Mouse (Mus musculus): Measurements from ENCODE around the gene Polr2f.
A peak's percentile ranks its signal among the peaks of the same experiment; 100 is the strongest.

Gene Polr2f

GRCm38 (mm10) chr15:79119491-79119890 is 21.3 kb upstream of the Polr2f start:
- no peak for ATAC-seq (ENCODE audit: low TSS enrichment)

- ATAC-seq (ENCODE audit: low TSS enrichment): no peak
Measured at GRCm38 (mm10) chr15:79122119-79122518, 18.7 kb upstream of the Polr2f start.

GRCm38 (mm10) chr15:79122546-79122945 is 18.3 kb upstream of the Polr2f start:
- no peak for ATAC-seq (ENCODE audit: low TSS enrichment)

GRCm38 (mm10) chr15:79123751-79124150 is 17.1 kb upstream of the Polr2f start:
- ATAC-seq (ENCODE audit: low TSS enrichment): no peak

GRCm38 (mm10) chr15:79124331-79124875 is 16.4 kb upstream of the Polr2f start:
- ATAC-seq (ENCODE audit: low TSS enrichment): no peak

- no peak for ATAC-seq (ENCODE audit: low TSS enrichment)
Measured at GRCm38 (mm10) chr15:79126217-79126932, 14.4 kb upstream of the Polr2f start.

GRCm38 (mm10) chr15:79127101-79127500 is 13.7 kb upstream of the Polr2f start:
- ATAC-seq (ENCODE audit: low TSS enrichment): no peak

GRCm38 (mm10) chr15:79128208-79128607 is 12.6 kb upstream of the Polr2f start:
- no peak for ATAC-seq (ENCODE audit: low TSS enrichment)

- no peak for ATAC-seq (ENCODE audit: low TSS enrichment)
Measured at GRCm38 (mm10) chr15:79129311-79129710, 11.5 kb upstream of the Polr2f start.

- ATAC-seq (ENCODE audit: low TSS enrichment): no peak
Measured at GRCm38 (mm10) chr15:79130782-79131181, 10.0 kb upstream of the Polr2f start.

- no peak for ATAC-seq (ENCODE audit: low TSS enrichment)
Measured at GRCm38 (mm10) chr15:79131442-79131841, 9.4 kb upstream of the Polr2f start.

- no peak for ATAC-seq (ENCODE audit: low TSS enrichment)
Measured at GRCm38 (mm10) chr15:79133191-79133661, 7.6 kb upstream of the Polr2f start.

- no peak for ATAC-seq (ENCODE audit: low TSS enrichment)
Measured at GRCm38 (mm10) chr15:79134496-79135270, 6.1 kb upstream of the Polr2f start.

- ATAC-seq (ENCODE audit: low TSS enrichment): no peak
Measured at GRCm38 (mm10) chr15:79135332-79135731, 5.5 kb upstream of the Polr2f start.

- no peak for ATAC-seq (ENCODE audit: low TSS enrichment)
Measured at GRCm38 (mm10) chr15:79135783-79136575, 4.8 kb upstream of the Polr2f start.

GRCm38 (mm10) chr15:79139640-79140039 is 1.2 kb upstream of the Polr2f start:
- ATAC-seq (ENCODE audit: low TSS enrichment): no peak

- no peak; the same call in 1 of the 2 replicates for ATAC-seq (ENCODE audit: low TSS enrichment)
Measured at GRCm38 (mm10) chr15:79141566-79141917, 733 bp downstream of the Polr2f start.

- no peak for ATAC-seq (ENCODE audit: low TSS enrichment)
Measured at GRCm38 (mm10) chr15:79143316-79143715, 2.5 kb downstream of the Polr2f start.

GRCm38 (mm10) chr15:79144021-79144420 is 3.2 kb downstream of the Polr2f start:
- ATAC-seq (ENCODE audit: low TSS enrichment): no peak

GRCm38 (mm10) chr15:79145522-79145921 is 4.7 kb downstream of the Polr2f start:
- ATAC-seq (ENCODE audit: low TSS enrichment): no peak

- peak; percentile 81 for ATAC-seq (ENCODE audit: low TSS enrichment)
Measured at GRCm38 (mm10) chr15:79148533-79148932, 7.7 kb downstream of the Polr2f start.

GRCm38 (mm10) chr15:79151881-79152280 is 11.1 kb downstream of the Polr2f start:
- ATAC-seq (ENCODE audit: low TSS enrichment): no peak

All from frontal cortex, adult (tissue).